ENCODE assay signal across 10 mouse cellular contexts in the genomic region with DNA sequence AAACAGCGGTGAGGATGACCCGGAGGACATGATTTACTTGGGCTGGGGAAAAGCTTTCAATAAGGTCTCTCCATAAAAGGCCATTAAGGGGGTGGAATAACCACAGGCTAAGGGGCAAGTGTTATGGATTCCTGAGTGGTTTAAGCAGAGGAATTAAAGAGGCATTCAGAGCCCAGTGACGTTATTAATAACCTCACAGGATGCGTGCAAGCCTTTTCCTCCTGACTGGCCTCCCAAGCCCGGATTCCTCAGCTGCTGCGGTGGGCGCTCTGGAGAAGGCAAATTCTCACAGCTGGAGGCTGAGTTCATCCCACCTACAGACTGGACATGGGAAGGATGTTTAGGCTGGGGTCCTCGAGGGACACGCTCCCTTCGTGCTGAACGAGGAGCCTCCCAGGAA. TPM values are rescaled to one million over a fixed set of nuclear protein-coding genes. Genes with fewer than 3 reads are reported as not detected.
A peak's percentile ranks its signal among the peaks of the same experiment; 100 is the strongest.
DNase-seq lines count a peak whose midpoint lies in the region; ATAC-seq and TF ChIP-seq lines count a peak whose summit lies in the region.
"Had no signal": no experiment of that assay in that cellular context is flagged by ENCODE, and none has a peak within 500 bp of the region (broad histone marks: within the 10 kb centered on the region; RNA-seq: fewer than 3 reads in every experiment).

No protein-coding gene starts in this region.

- WGBS in limb, embryonic 12.5 days = 8% methylated on average over 11 of the region's 11 CpGs
- 6% methylated on average over 11 of the region's 11 CpGs for WGBS in stomach, embryonic 15.5 days
- WGBS in liver, embryonic 11.5 days = 20% methylated on average over 11 of the region's 11 CpGs

- no peak for DNase-seq in gastrocnemius, adult 2 months
- no peak for DNase-seq in gastrocnemius, postnatal 14 days
- peak; percentile 39 for DNase-seq in retina, postnatal 1 day
- DNase-seq in retina, embryonic 14.5 days (ENCODE audit: low spot score) = no peak
- DNase-seq in layer of hippocampus, adult 9-11 months = no peak
- DNase-seq in liver, embryonic 11.5 days (ENCODE audit: low spot score) = no peak
- DNase-seq: cerebellum, adult 2 months; lung, adult 18-20 months had no signal

- ATAC-seq in limb, embryonic 12.5 days (ENCODE audit: insufficient number of reproducible peaks, insufficient read depth, low FRiP score, low TSS enrichment, low read depth) = 0 out of 2 replicates have a peak, but pooled peaks have one; percentile 4
- ATAC-seq in stomach, embryonic 15.5 days (ENCODE audit: insufficient read depth, low FRiP score, low read depth) = no peak
- ATAC-seq in liver, embryonic 11.5 days (replicated peaks; ENCODE audit: low FRiP score) = no peak

- no peaks in the 10 kb centered on the region for H3K9me3 ChIP-seq in limb, embryonic 12.5 days
- no peaks in the 10 kb centered on the region for H3K9me3 ChIP-seq in stomach, embryonic 15.5 days
- no peaks in the 10 kb centered on the region for H3K9me3 ChIP-seq in liver, embryonic 11.5 days (ENCODE audit: control insufficient read depth, low read length)

- H3K27me3 ChIP-seq in limb, embryonic 12.5 days = peaks cover 71% of the 10 kb centered on the region
- H3K27me3 ChIP-seq in stomach, embryonic 15.5 days (replicated peaks) = peaks cover 38% of the 10 kb centered on the region
- H3K27me3 ChIP-seq in liver, embryonic 11.5 days (replicated peaks; ENCODE audit: control insufficient read depth, insufficient read depth, low read length) = peaks cover 58% of the 10 kb centered on the region

- H3K4me3 ChIP-seq in gastrocnemius, adult 2 months = peak overlapping the region; percentile 15
- 0 out of 2 replicates have a peak overlapping the region, but pooled peaks have one; percentile 17 for H3K4me3 ChIP-seq in limb, embryonic 12.5 days (replicated peaks)
- no peak overlapping the region for H3K4me3 ChIP-seq in stomach, embryonic 15.5 days (replicated peaks)
- H3K4me3 ChIP-seq in liver, embryonic 11.5 days (ENCODE audit: low read depth, low read length) = no peak overlapping the region

- no peaks in the 10 kb centered on the region for H3K36me3 ChIP-seq in limb, embryonic 12.5 days
- H3K36me3 ChIP-seq in stomach, embryonic 15.5 days = no peaks in the 10 kb centered on the region
- no peaks in the 10 kb centered on the region for H3K36me3 ChIP-seq in liver, embryonic 11.5 days (ENCODE audit: control insufficient read depth, insufficient read depth, low read length)

- intact Hi-C loops in gastrocnemius, adult 2 months (cut with DNase I) = no loop called here
- intact Hi-C loops in gastrocnemius, postnatal 14 days (cut with DNase I; ENCODE audit: low total_unique reads) = no loop called here

- peaks cover 30% of the 10 kb centered on the region for H3K4me1 ChIP-seq in limb, embryonic 12.5 days (replicated peaks)
- 0 out of 2 replicates have a peak, but pooled peaks cover 7% of the 10 kb centered on the region for H3K4me1 ChIP-seq in stomach, embryonic 15.5 days
- no peaks in the 10 kb centered on the region for H3K4me1 ChIP-seq in liver, embryonic 11.5 days (replicated peaks; ENCODE audit: control insufficient read depth, insufficient read depth, low read length)

- H3K4me2 ChIP-seq in limb, embryonic 12.5 days = peak overlapping the region; percentile 45
- peak overlapping the region; percentile 6; the same call in 1 of the 2 replicates for H3K4me2 ChIP-seq in stomach, embryonic 15.5 days
- H3K4me2 ChIP-seq in liver, embryonic 11.5 days = no peak overlapping the region

- H3K27ac ChIP-seq in gastrocnemius, adult 2 months = no peak overlapping the region
- no peak overlapping the region for H3K27ac ChIP-seq in limb, embryonic 12.5 days
- no peak overlapping the region for H3K27ac ChIP-seq in stomach, embryonic 15.5 days
- H3K27ac ChIP-seq in liver, embryonic 11.5 days (ENCODE audit: low read depth, low read length) = no peak overlapping the region

- H3K9ac ChIP-seq in limb, embryonic 12.5 days (replicated peaks) = no peak overlapping the region
- H3K9ac ChIP-seq in stomach, embryonic 15.5 days = no peak overlapping the region
- H3K9ac ChIP-seq in liver, embryonic 11.5 days (ENCODE audit: low read depth, low read length) = no peak overlapping the region

- no peak for TF ChIP-seq CTCF in gastrocnemius, adult 2 months (IDR thresholded peaks at IDR 0.05)

RNA-seq across cellular contexts. Expression of a gene that starts 39.8 kb away (rescaled TPM):
- 10 to 100 TPM; 10.3 to 18.0 TPM for total RNA-seq in gastrocnemius, adult 2 months (2021)
- total RNA-seq in gastrocnemius, postnatal 14 days (2021) = 10 to 100 TPM in 1 of 2 experiments, 1 to 10 TPM in 1; 8.4 to 10.1 TPM
- 21.1 and 21.8 TPM in 2 replicates for polyA plus RNA-seq in limb, embryonic 12.5 days (2016; fragmentation: Nextera tagmentation; extraction: Ambion mirVana)
- 20.5 and 22.0 TPM in 2 replicates for polyA plus RNA-seq in stomach, embryonic 15.5 days (2015; fragmentation: Nextera tagmentation; extraction: Ambion mirVana)
- 21.5 and 23.1 TPM in 2 replicates for polyA plus RNA-seq in liver, embryonic 11.5 days (2014; fragmentation: Nextera tagmentation; extraction: Ambion mirVana)

RNA-seq across cellular contexts. Expression of a gene that starts 43.7 kb away (rescaled TPM):
- 10 to 100 TPM; 36.3 to 37.1 TPM for total RNA-seq in gastrocnemius, adult 2 months (2021)
- total RNA-seq in gastrocnemius, postnatal 14 days (2021) = 10 to 100 TPM; 27.5 to 31.4 TPM
- 19.3 and 19.7 TPM in 2 replicates for polyA plus RNA-seq in limb, embryonic 12.5 days (2016; fragmentation: Nextera tagmentation; extraction: Ambion mirVana)
- 12.3 and 14.4 TPM in 2 replicates for polyA plus RNA-seq in stomach, embryonic 15.5 days (2015; fragmentation: Nextera tagmentation; extraction: Ambion mirVana)
- polyA plus RNA-seq in liver, embryonic 11.5 days (2014; fragmentation: Nextera tagmentation; extraction: Ambion mirVana) = 20.4 and 22.9 TPM in 2 replicates

Comparison
In these comparisons a context has a peak if more than half of its experiments do, and no peak if none do; other contexts are left out.
1. H3K4me3 ChIP-seq: peak in gastrocnemius, adult 2 months (single experiment) and limb, embryonic 12.5 days (single experiment); none in stomach, embryonic 15.5 days (single experiment) and liver, embryonic 11.5 days (single experiment).